Mouse (Mus musculus) bone marrow macrophage, adult 2 months (primary cell): Measurements from ENCODE around the gene Tnrc6a.

Experiments used
- CTCF ChIP-seq: IDR thresholded peaks from 2 replicates; pipeline ENCODE4 v1.5.1; 2012; ENCODE audit warnings: low read depth, mild to moderate bottlenecking, low read length, moderate library complexity
- POLR2A ChIP-seq: IDR thresholded peaks from 2 replicates; pipeline ENCODE4 v1.6.1; 2012; ENCODE audit warnings: mild to moderate bottlenecking, low read depth, low read length, borderline replicate concordance

DNA sequence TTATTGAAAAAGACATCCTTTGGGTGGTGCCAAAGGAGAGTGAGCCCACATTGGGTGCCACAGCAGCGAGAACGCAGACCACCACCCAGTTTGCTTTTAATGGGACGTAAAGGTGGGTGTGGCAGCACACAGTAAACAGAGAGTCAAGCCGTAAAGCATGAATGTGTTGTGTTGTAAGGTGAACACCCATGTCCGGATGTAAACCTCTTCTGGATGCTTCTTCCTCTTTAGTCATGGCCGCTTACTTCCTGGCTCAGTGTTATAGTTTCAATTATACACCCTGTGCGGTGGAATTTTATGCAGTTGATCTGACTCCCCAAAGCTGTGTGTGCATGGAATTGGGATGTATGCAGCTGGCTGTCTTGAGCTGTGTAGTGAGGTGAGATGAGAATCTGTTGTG lies 118.6 kb downstream of the Tnrc6a start:
- TF ChIP-seq POLR2A (no peak), CTCF (no peak)
